Mouse (Mus musculus) lung, postnatal 25 days (tissue): ENCODE measurements around the gene Caml.
A peak's percentile ranks its signal among the peaks of the same experiment; 100 is the strongest.
"Not testable (repeated sequence)": the region's sequence is repeated elsewhere in the genome, so short reads cannot be mapped to it uniquely, and the experiment has no call there.

Experiments used
- DNase-seq: peaks from one replicate; pipeline ENCODE4 v3.0.0; 2022; ENCODE audit warnings: low spot score

Gene Caml

DNA sequence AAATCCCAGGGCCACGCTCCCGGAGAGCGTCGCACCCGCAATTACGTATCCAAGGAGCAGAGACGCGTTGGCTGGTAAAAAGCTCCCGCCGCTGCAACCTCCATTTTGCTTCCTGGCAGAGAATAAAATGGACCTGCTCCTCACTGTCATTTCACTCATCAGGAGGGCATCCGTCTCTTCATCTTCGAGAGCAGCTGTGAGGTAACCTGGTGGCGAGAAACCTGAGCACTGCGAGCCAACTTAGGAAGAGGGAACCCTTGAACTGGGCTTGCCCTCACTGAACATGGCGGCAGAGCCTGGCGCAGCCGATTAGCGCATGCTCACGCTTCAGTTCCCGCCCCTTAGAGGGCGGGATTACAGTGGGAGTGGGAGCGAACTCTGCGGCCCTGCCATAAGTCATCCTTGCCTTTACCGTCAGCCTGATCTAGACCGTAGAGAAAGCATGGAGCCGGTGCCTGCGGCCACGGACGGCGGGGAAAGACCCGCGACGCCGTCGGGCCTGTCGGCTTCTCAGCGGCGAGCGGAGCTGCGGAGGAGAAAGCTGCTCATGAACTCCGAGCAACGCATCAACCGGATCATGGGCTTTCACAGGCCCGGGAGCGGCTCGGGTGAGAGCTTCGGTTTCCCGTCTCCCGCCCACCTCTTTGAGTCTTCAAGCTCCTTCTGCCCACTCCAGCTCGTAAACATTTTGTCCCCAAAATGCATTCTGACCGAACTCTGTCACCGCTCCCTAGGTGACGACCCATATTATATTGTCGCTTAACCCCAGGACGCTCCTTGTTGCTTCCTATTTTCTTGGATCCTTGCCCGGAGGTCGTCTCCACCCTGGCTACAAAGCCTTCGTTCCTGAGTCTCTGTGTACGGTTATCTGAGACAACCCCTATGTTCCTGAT, at the start of gene Caml:
Caml (plus strand) TSS at position 357 of the 893 bp plus-strand sequence.
- peak; percentile 91 for DNase-seq

DNA sequence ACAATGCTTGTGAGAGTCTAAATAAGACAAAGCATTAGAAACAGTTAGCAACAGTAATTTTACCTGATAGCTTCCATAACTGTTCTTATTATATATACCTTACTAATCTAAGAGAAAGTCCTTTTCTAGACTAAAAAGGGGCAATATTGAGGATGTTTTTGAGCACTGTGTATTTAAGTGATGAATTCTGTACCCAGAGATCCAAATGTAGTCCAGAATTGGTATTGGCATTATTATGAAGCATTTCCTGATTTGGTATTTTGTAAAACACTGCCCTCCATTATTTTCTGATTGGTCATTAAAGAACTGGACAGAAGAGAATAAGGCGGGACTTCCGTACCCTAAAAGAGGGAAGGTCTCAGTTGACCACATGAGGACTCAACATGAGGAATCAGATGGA, 49.4 kb upstream of the Caml start, which contains the start of gene Tmed9:
Tmed9 (plus strand) TSS at position 301 of the 400 bp plus-strand sequence.
- no peak for DNase-seq

DNA sequence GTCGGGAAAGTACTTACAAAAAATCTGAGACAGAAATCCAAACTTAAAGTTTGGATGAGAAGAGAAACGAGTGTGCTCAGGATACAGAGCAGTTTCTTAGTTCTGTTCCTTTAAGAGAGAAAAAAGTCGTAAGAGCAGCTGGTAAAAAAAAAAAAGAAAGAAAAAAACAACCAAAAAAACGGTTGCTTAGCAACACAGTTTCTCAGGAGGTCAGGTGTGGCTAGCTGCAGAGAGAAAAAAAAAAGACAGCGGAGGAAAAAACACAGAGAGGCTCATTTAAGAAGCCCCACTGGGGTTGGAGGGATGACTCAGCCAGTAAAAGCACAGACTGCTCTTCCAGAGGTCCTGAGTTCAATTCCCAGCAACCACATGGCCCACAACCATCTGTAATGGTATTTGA, 48.5 kb upstream of the Caml start:
- no peak for DNase-seq

DNA sequence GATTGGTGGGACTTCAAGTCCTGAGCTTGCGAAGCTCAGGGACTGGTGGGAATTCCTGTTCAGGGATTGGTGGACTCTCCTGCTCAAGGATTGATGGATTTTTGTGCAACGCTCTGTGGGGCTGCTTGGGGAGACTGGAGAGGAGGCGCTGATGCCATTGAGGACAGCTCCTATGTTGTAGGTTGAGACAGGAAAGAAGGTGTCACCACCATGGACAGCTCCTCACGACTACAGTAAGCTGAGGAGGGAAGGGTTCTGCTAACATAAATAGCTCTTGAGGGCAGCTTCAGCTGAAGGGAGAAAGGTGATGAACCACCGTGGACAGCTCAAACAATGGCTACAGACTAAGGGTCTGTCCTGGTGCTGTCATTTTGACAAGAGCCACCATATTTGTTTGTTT, 46.9 kb upstream of the Caml start:
- DNase-seq: no peak

DNA sequence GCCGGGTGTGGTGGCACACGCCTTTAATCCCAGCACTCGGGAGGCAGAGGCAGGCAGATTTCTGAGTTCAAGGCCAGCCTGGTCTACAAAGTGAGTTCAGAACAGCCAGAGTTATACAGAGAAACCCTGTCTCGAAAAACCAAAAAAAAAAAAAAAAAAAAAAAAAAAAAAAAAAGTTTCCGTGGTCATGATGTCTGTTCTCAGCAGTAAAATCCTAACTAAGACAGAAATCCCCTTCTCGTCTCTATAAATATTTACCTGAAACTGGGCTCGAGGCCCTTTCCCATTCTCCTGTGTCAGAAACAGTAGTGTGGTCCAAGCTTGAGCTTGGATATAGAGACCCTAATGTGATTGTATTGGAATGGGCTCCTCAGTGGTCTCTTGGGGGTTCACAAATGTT, 45.9 kb upstream of the Caml start:
- DNase-seq: not testable (repeated sequence)

DNA sequence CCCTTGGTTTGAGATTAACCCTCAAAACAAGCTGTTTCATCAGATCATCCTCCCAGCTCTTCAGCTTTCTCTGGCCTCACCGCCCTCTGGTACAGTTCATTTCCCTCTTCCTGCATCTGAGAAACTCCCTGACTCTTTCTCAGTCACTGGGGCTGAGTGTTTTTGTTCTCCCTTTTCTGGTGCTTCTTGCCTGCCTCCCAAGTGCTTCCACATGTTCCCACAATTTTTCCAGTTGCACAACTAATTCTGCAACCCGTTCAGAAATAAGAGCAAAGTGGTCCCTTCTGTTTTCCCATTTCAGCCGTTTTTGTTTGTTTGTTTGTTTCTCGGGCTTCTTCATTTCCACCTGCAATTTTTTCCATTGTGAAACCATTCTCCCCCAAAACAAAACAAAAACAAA, 44.7 kb upstream of the Caml start:
- no peak for DNase-seq

DNA sequence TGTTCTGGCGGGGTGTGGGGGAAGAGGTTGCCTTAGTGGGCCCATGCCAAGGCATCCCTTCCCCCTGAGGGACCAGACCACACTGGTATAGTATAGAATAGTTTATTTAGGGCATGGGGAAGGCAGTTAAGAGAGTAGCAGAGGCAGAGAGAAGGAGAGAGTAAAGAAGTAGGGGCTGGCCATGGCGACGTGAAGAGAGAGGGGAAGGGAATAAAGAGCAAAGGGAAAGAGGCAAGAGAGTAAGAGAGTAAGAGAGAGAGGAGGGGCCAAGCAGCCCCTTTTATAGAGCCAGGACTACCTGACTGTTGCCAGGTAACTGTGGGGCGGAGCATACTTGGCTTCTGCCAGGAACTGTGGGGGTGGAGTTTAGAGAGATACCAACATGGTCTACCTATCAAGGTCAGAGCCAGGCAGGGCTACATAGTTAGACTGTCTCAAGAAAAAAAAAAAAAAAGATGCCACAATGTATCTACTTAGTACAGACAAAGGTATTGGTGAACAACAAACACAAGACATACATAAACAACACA, 30.8 kb upstream of the Caml start:
- DNase-seq: no peak

DNA sequence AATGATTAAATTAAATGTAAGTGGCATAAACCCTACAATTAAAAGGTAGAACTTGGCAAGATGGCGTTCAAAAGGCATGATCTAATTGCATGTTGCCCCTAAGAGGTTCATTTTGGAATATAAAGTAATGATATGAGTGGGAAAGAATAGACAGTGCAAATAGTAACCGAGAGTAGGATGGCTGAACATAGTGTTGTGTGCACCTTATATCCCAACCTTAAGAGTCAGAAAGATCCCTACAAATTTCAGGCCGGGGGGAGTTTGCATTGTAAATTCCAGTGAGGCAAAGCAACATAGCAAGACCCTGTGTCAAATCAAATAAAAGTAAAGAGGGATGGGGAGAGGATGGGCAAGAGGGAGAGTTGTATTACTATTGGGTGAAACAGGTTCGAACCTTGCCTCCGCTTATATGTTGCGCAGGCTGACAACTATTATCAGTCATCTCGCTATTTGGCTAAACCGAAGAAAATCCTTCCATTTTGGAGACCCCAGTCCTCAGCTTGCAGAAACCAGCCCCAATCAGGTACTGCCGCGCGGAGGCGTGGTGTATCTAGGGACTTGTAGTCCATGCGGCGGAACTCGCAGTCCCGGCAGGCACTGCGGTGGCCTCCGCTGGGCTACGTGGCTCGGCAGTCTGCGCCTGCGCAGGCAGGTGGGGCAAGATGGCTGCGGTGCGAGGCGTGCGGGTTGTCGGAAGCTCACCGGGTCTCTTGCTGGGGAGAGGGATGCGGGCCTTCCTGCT, 30.1 kb upstream of the Caml start:
- DNase-seq: peak; percentile 96

DNA sequence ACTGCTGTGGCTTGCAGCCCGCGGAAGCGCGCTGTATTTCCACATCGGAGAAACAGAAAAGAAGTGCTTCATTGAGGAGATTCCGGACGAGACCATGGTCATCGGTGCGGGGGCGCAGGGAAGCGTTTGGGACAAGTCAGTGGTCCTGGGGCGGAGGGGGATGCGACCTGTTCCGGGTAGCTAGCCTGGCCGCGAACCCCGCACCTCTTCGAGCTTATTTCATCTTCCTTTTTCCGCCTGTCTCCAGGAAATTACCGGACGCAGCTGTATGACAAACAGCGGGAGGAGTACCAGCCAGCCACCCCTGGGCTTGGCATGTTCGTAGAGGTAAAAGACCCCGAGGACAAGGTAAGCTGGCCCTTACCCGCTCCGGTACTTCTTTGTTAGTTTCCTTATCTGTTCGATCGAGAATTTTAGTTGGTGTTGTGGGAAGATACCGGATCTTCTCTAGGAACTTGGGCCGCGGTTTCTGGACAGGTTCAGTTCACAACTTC, 29.5 kb upstream of the Caml start:
- no peak for DNase-seq

DNA sequence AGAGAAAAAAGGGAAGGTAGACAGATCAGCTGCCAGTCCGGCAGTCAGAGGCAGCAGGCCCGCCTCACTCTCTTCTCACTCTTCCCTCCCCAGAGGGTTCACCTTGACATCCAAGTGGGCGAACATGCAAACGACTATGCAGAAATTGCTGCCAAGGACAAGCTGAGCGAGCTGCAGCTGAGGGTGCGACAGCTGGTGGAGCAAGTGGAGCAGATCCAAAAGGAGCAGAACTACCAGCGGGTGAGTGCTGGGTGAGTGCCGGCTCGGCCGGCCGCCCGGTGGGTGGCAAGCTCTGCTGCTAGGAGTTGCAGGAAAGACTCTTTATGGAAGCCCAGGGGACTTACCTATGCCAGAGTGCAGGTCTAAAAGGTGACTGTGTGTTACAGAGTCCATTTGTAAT, 27.4 kb upstream of the Caml start:
- no peak for DNase-seq

DNA sequence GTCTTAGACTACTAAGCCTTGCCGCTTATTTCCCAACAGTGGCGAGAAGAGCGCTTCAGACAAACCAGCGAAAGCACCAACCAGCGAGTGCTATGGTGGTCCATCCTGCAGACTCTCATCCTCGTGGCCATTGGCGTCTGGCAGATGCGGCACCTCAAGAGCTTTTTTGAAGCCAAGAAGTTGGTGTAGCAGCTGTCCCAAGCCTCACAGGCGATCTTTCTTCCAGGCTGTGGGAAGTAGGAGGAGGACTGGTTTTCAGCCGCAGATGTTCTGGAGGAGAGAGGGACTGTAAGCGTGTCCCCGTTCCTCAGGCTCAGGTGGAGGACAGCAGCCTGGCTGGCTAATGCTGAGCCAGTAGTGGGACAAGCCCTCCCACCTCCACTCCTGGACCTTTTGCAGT, 26.0 kb upstream of the Caml start:
- no peak for DNase-seq

DNA sequence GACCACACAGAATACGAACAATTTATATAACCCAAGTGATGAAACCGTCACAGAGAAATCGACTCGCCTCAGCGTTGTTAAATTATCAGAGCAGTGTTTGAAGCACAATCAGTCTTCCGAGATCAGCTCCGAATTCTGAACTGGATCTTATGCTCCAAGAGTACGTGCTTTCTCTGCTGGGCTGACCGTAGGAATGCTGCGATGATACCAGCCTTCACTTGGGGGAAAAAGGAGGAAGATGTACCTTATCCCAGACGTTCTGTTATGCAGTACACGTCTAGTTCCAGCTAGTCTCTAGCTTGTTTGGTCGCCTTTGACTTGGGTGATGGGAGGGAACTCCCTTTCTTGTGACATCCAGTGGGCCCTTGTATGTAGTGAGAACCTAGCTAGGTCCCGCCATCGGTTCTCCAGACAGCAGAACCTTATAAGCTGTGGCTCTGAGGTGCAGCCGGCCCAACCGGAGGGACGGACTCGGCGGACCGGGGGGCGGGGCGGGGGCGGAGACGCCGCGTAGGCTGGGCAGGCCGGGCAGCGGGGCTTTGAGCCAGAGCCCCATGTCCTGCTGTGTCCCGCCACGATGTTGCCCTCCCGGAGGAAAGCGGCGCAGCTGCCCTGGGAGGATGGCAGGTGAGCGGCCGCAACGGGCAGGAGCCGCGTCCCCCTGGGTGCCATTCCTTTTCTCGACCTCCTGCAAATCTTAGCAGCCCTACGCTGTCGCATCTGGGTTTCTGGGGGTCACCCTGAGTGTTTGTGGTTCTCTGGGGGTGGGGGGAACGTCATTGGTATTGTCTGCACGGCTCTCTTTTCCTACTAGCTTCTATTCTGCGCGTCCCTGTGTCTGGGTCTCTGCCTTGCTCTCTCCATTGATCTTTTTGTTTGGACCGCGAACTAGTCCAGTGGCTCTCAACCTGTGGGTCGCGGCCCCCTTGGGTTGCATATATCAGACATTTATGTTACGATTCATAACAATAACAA, 23.0 kb upstream of the Caml start, which contains the start of gene B4galt7:
B4galt7 (plus strand) TSS at position 331 of the 975 bp plus-strand sequence.
- peak; percentile 85 for DNase-seq

DNA sequence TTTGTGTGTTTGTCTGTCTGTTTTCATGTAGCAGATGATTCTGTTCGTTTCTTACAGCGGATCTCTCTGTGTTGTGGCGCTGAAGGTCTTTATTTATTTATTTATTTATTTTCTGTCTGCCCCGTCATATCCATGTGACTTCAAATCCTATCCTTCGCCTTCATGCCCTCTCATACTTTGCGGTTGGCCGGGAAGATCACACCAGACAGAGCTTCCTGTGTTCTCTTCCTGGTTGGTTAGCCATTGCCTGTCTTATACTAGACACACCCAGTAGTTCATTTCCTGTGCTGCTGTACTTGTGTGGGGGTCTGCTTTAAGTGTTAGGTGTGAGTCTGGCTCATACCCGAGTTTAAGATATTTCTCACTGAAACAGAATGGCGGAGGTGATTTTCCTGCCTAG, 22.1 kb upstream of the Caml start:
- DNase-seq: peak; percentile 34

DNA sequence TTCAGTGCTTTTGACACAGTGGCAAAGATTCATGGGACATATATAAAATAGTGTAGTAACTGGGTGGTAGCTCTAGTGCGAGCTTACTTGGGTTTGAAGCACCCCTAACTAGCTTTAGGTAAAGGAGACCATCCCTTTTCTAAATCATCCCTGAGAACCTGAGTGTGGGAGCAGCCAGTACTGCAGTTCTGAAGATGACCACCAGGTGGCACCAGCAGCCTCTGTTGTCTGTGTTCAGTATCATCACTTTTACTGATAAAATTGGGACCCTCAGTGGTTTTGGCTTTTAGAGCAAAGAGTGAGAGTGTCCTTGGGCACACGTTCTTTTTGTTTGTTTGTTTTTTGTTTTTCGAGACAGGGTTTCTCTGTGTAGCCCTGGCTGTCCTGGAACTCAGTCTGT, 21.2 kb upstream of the Caml start:
- peak; percentile 79 for DNase-seq

DNA sequence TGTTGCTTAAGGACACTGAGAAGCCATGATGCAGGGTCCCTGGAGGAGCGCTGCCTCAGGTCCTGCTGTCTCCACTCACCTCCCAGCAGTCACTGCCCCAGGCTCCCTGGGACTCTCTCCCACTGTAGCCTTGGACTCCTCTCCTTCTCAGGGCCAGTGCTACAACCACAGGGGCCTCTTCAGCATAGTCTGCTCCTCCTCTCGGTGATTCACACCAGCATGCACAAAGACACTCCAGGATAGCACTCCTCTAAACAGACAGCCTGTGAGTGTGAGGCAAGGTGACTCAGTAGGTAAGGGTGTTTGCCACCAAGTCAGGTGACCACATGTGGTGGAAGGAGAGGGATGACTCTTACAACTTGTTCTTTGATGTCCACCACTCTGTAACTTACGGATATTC, 18.2 kb upstream of the Caml start:
- DNase-seq: no peak

DNA sequence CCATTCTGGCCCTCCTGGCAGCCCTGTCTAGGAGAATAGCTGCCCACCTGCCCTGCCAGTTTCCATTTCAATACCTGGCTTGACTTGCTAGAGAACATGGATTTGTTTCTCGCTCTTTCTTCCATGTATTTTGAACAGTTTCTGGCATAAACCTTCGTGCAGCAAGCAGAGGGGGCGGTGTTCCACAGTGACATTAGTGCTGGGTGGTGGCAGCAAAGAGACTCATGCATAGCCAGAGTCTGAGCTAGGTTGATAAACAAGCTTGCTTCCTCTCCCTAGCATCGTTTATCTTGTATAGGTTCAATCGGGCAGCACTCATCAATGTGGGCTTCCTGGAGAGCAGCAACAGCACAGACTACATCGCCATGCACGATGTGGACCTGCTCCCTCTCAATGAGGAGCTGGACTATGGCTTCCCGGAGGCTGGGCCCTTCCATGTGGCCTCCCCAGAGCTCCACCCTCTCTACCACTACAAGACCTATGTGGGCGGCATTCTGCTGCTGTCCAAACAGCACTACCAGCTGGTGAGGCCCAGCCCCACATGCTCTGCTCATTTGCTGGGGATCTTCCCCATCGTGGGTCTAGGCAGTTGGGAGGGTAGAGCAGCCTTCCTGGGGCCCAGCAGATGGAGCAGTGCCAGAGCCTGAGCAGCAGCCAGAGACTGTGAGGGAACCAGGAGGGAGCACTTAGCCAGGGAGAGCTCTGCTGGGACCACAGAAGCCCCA, 15.7 kb upstream of the Caml start:
- DNase-seq: no peak

DNA sequence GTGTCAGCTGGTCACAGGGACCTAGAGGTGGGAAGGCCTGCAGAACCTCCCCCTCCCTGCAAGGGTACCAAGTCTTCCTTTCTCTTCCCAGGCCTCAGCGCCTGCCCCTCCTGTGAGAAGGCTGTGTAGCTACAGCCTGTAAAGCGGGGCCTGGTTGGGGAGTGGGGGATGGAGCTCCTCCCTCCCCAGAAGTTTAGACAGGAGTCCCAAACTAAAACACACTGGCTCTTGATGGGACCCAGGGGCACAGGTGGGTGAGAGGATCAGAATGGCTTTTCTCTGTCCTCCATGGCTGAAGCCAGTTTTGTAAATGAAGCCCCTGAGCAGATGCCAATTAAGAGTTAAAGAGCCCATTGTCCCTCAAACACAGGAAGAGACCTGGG, 15.2 kb upstream of the Caml start:
- DNase-seq: no peak

DNA sequence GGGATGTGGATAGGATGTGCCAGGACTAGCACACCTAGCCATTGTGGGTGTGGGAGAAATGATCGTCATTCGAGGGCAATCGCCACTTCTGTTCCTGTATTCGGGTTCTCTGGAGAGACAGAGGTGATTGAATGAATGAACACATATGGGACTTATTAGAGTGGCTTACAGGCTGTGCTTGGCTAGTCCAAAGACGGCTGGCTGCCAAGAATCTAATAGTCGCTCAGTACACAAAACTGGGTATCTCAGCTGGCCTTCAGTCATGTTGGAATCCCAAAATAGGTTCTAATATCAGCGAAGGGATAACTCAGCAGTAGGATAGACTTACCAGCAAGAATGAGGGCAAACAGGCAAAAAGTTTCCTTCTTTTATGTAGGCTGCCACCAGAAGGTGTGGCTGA, 10.8 kb upstream of the Caml start:
- no peak for DNase-seq

DNA sequence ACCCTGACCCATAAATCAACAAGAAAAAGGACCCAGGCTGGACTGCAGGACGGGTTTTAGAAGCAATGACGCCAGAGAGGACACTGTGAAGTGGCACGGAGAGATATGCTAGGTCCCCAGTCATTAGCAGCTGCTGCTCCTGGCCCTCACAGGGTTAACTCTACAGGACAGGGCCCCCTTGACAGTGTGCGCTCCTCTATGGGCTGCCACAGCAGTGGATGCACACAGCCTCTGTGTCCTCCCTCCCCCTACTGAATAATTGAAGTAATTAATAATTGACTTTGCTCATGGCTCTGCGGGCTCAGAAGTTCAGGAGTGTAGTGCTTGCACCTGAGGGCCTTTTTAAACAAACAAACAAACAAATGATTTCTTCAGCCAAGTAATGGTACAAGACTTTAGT, 9.3 kb upstream of the Caml start:
- DNase-seq: no peak

DNA sequence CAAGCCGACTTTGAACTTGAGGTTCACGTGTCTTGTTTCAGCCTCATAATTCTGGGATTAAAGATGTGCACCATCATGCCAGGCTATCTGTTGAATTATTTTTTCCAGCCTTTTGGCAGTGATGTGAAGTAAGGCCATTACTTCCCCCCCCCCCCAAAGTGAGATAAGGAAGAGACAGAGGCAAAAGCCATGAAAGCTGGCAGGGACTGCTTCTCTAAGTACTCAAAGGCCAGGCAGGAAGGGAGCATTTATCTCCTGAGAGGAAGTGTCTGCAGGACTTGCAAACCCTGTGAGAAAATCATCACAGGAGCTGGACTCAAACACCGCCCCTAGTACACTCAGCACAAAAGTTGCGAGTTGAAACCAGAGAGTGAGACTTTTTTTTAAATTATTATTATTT, 3.5 kb upstream of the Caml start:
- no peak for DNase-seq

DNA sequence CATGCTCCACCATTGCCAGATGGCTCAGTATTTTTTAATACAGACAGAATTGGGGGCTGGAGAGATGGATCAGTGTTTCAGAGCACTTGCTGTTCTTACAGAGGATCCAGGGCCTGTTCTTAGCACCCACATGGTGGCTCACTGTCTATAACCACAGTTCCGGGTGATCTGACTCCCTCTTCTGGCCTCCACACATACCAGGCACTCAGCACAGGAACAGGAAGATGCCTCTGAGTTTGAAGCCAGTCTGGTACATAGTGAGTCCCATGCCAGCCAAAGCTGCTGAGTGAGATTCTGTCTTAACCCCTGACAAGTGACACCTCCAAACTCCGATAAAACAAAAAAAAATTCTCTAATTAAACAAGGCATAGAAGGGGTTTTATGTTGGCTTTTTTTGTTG, 2.5 kb upstream of the Caml start:
- no peak for DNase-seq
